Mouse (Mus musculus): ENCODE results near the gene Pik3ap1.
A peak's percentile ranks its signal among the peaks of the same experiment; 100 is the strongest.

Pik3ap1 gene

DNA sequence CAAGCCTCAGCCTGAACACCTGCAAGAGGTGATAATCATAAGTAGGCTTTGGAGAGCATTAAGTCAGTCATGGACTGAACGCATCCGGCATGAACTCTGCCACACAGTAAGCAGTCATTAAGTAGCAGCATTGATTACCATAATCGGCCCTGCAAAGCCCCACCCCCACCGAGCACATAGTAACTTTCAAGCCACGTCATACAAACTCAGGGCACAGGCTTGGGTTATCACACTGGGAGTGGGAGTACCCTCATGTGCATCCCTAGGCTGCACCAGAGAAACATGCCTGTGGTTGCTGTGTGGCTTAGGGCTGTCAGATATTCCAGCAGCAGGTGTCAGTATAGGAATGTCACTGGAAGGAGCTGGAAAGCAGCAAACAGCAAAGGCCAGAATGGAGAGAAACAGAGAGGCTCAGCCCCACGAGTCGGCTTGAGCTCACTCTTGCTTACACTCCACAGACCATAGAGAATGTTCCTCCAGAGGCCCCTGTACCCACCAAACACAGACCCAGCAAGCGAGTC lies 105.1 kb downstream of the Pik3ap1 start:
- no peak for DNase-seq (ENCODE audit: low spot score)

DNA sequence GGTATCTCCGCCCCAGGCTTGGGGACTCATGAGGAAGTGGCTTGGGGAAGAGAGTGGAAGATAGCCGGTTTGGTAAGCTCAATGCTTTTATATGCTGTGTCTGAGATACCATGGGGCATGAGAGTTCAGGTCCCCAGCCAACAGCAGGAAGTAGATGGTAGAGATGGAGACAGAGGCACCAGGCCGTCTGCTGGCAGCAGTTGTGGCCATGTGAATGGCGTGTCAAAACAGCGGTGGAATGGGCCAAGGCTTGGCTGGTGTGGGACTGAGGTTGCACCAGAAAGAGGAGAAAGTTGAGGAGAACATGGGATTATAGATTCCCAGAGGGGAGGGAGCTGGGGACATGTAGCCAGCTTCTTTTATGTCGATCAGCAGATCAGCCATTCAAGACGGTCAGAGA lies 106.3 kb downstream of the Pik3ap1 start:
- DNase-seq (ENCODE audit: low spot score), result no peak

DNA sequence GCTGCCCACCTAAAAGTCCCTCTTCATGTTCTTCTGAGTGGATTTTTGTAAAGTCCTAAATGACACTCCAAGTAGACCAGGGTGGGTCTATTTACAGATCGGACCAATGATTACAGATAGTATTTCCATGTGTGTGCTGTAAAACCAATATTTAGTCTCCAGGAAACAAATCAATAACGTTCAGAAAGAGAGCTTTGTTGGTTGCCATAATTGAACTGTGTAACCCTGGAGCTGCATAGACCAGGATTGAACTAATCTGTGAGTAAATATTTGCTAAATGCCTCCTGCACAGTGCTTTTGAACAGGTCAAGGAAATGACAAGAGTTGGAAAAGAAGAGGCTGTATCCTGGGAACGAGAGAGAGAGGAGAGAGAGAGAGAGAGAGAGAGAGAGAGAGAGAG lies 109.3 kb downstream of the Pik3ap1 start:
- DNase-seq (ENCODE audit: low spot score), result no peak

DNA sequence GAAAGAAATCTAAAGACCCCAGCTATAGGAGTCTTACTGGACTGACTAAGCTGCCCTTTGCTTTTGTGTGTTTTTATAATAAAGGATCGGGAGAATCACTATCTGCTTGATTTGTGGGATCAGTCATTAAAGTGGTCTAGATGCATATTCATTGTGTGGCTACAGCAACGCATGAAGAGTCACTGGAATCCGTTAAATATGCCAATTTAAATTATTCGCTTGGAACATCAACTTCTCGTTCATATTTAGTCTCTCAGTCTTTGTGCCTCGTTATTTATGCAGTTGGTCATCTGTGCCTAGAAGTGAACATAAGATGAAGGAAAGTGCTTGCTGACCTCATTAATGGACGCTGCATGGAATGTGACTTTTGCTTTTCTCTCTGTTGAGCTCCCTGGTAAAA lies 114.0 kb downstream of the Pik3ap1 start:
- DNase-seq (ENCODE audit: low spot score), result no peak

DNA sequence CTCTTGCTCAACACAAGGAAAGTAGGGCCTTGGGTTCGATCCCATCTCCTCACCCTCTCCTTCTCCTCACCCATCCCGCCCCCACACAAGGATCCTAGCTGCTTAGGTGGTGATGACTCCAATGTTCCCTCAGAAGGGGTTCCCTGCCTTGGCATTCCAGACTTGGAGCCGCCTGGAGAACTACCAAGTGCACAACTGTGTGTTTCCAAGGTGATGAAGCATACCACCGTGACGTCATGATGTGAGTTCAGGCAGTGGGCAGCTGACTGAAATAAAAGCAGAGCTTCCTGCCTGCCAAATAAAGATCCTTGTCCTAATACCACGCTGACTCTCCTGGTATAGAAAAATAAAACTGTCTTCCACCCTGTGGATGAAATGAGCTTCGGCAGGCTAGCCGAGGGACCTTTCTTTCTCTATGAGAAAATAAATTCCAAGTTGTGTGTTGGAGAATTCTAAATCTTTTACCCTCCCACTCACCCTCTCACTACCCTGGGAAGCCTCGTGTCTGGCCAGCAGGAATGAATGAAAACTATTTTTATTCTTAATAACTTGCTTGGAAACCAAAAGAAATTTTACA lies 114.7 kb downstream of the Pik3ap1 start:
- no peak for DNase-seq (ENCODE audit: low spot score)

DNA sequence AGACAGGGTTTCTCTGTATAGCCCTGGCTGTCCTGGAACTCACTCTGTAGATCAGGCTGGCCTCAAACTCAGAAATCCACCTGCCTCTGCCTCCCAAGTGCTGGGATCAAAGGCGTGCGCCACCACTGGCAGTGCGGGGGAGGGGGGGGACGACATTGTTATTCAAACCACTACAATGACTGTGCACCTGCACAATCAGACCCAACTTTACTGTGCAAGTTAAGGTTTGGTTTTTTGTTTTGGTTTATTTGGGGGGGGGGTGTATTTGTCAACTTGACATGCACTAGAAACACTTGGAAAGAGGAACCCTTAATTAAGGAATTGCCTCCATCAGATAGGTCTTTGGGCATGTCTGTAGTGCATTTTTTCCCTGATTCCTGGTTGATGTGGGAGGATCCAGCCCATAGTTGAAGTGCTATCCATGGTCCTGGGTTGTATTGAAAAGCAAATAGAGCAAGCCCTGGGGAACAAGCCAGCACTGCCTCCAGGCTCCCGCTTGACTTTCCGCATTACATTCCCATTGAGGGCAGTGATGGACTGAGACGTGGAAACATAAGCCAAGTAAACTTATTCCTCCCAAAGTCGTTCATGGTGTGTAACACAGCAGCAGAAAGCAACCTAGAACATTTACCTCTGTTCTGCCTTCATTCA lies 118.5 kb downstream of the Pik3ap1 start:
- no peak for DNase-seq (ENCODE audit: low spot score)

DNA sequence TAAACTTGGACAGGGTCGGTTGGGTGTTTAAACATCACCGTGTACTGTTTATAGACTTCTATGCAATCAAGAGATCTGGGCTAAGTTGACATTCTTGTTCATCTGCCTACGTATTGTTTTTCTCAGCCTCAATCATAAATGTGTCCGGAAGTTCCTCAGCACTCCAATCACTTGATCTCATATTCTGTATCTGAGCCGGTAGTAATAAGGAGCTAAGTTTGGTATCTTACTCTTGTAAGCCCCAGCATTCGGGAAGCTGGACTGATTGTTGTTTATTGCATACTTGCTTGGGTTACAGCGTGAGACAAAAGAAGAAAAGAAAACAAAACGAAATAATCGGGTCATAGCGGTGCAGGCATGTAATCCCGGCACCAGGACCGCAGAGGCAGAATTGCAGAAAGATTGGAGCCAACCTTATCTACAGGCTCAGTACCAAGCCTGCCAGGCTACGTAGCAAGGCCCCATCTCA lies 120.5 kb downstream of the Pik3ap1 start:
- no peak for DNase-seq (ENCODE audit: low spot score)

DNA sequence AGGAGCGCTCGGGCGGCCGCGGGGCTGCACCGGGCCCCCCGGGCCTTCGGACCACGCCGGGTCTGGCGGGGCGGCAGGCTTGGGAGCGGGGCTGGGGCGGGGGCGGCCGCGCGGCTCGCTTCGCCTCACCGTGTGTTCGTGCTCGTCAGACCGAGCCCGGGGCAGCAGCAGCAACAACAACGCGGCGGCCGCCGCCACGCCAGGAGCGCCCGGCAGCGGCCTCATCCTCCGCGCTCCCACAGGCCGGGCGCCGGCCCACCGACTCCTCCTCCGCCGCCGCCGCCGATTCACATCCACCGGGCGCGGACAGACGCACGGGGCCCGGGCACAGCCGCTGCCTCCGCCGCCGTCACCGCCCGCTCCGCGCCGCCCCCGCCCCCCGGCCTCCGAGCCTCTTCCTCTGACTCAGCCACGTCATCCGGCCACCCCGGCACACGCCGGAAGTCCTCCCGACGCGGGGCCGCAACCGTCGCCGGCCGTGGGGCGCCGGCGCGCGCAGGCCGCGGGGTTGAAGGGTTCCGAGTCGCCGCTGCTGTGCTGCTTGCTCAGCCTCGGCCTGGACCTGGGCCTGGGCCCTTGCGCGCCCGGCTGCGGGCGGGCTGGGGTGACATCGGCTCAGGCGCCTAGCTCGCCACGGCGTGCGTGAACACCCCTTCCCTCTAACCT lies 121.1 kb downstream of the Pik3ap1 start, which contains the start of gene Tm9sf3:
Gene Tm9sf3, minus strand, starts transcription at position 368 of the 666 bp plus-strand sequence.
- peak; percentile 90 for DNase-seq (ENCODE audit: low spot score)

DNA sequence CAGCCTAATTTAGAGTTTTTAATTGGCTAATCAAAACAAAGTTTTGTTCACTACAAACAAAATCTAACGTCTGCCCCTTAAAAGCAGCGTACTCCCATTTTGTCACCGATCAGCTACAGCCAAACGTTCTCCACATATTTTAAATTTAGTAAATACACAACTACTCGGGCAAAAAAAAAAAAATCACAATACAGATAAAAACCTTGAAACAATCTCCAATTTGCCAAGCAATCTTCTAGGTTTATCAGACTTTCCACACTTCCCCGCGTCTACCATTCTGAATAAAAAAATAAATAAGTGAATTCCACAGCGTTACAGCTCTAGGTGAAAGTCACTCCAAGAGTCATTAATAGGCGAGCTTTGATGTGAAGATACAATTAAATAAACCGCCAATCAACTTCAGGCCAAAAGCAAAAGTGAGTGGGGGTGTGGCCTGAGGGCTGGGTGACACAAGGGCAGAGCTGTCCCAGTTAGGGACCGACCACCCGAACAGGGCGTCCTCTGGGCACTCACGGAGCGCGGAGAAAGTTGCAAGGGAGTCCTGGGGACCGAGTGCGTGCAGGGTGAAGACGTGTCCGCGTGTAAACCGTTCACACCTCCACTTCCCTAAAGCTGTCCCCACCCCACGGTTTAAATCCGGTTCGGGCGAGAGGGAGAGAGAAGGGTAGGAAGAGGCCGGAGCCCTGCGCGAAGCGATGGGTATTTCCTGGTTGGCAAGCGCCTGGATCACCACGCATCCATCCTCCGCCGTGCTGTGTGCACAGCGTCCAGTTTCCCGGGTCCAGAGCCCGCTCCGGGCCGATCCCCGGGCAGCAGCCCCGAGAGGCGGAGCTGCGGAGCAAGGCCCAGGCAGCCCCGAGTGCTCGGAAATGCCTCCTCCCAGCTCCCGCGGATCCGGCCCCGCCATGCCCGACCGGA lies 121.9 kb downstream of the Pik3ap1 start:
- DNase-seq (ENCODE audit: low spot score), result peak; percentile 77

DNA sequence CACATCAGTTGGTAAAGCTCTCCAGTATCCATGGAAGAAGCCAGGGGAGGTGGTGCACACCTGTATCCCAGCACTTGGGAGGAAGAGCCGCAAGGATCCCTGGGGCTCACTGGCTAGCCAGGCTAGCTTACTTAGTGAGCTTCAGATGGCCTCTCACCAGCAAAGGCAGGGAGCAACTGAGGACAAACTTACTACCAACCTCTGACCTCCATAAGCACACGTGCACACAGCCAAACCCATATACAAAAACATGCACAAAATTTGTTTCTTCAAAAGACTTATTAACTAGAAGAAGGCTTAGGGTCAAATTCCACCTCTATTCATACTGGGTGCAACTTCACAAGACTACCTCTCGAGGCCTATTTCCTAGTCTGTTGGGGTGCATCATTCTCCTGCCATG lies 124.2 kb downstream of the Pik3ap1 start:
- DNase-seq (ENCODE audit: low spot score), result no peak

DNA sequence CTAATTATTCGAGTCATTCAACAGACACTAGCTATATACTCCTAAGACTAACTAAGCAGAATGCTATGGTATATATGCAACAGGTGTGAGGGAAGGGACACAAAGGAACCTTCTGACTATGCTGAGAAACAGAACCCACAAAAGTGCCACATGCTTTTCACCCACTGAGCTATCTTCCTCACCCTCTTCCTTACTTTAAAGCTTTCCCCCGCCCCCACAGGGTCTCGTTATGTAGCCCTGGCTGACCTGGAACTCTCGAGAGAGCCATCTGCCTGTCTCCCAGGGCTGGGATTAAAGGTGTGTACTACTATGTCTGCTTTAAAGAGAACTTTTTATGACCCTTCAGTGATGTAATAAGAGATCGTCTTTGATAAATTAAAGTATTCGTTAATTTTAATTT lies 125.6 kb downstream of the Pik3ap1 start:
- no peak for DNase-seq (ENCODE audit: low spot score)

DNA sequence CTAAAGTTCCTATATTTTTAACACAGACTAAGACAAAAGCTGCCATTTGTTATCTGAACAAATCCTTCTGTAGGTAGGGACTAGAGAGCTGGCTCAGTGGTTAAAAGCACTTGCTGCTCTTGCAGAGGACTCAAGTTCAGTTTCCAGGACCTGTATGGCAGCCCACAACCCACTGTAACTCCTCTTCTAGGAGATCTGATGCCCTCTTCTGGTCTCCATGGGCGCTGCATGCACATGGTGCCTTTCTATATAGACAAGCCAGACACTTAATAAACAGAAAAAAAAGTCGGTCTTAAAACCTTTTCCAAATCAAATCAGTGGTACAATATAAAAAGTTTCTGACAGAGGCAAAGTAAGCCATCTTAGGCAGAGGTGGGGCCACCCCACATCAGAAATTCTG lies 126.2 kb downstream of the Pik3ap1 start:
- no peak for DNase-seq (ENCODE audit: low spot score)

DNA sequence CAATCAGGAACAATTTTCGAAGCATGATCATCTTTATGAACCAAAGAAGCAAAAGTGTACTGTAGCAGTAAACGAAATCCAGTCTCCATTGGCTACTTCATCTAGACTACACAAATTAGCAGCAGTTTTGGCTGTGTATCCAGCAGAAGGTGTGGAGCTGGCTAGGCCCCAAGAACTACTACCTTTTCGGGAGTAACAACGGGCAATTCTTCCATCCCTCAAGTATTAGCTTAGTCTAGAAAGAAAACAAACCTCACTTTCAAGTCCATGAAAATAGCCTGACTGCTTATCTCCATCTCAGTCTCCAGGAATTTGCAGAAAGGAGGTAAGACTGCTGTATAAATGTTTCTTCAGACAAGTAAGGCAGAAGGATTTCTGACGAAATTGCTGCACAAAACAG lies 130.3 kb downstream of the Pik3ap1 start:
- no peak for DNase-seq (ENCODE audit: low spot score)

DNA sequence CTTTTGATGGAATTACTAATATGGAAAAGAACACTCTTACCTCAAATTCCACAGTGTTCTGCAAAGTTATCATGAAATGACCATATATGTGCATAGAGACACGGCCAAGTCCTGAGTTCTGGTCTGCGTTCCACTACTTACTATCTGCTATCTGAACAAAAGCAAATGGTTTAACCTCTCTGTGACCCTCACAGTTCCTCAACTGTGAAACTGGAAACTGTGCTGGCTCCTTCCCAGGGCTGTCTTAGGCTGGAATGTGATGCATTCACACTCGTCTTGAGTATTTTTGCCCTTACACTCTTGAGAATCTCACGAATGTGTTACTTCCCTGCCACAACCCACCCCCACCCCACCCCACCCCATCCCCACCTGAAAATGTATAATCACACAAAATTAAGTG lies 135.9 kb downstream of the Pik3ap1 start:
- no peak for DNase-seq (ENCODE audit: low spot score)

DNA sequence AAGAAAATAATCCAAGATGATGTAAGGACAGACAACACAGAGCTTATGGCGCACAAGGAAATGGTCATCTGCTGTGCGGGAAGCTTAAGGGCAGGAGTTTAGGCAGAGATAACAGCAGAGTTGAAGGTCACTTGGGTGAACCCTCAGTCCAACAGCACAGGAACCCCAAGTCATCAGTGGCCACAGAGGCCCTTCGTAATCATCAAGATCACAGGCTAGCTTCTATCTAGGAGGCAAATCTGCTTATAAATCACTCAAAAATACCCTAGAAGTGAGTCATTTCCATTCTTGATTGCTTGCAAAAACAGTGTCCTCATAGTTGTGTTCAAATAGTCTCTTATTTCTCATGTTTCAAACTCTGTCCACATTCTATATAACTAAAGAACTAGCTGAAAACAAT lies 136.6 kb downstream of the Pik3ap1 start:
- DNase-seq (ENCODE audit: low spot score), result no peak

DNA sequence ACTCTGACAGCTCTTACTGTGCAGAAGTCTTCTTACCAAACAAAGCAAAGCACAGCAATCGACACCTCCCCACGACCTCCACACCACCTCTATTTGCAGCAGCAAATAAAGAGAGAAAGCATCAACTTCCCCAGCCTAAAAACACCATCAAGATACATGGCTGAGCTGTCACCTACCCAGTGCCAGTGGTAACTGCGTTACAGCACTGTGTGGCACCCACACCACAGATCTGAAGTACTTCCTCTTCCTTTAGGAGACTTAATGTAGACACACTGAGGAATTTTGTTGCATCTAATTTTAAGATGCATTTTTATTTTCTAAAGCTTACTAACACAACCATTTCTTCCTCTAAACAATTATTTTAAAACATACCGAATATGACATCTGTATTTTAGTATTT lies 138.6 kb downstream of the Pik3ap1 start:
- DNase-seq (ENCODE audit: low spot score), result no peak

DNA sequence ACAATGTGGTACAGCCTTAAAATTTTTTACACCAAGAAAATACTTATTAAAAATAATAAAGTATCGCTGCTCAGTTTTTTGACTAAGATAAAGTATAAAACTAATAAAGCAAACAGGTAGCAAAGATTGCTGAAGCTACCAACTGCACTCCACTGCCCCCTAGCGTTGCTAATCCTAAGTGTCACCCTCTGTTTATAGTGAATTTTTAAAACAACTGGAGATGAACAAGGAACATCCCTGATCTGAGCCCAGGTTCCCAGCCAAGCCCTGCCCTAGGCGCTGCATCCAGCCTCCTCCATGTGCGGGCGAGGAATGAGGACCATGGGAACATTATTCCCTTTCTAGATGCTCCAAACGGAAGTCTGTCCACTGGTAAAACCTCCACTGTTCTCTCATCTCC lies 140.3 kb downstream of the Pik3ap1 start:
- DNase-seq (ENCODE audit: low spot score), result no peak

DNA sequence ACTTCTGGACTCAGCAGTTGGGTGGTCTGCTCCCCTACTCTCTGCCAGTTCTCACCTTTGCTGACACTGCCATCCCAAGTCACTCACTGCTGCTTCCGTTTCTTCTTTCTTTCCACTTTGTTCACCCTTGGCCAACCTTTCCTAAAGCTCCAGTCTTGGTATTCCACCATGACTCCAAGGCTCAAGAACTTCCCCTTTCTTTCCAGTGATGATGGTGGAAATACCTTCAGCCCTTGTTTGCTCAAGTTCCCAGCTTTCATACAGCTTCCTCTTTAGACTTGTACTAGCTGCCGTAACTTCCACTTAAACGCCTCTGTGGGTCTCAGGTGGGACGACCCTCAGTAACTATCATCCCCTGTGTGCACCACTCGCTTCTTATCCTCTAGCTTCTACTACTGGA lies 142.9 kb downstream of the Pik3ap1 start:
- no peak for DNase-seq (ENCODE audit: low spot score)

DNA sequence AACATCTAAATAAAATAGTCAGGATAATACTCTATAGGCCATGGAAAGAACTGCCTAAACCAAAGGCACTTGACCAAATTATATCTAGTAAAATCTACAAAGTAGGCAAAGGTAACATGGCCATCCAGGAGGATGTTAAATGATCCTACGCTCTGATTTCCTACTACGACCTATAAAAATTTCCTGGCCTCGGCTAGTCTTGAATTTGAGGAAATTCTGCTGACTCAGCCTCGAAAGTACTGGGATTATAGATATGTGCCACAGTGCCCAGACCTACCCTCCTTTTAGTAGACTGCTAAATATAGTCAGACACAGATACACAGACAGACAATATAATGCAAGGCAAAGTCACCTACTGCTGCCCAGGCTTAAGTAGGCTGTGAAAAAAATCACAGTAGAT lies 151.2 kb downstream of the Pik3ap1 start:
- no peak for DNase-seq (ENCODE audit: low spot score)

All from testis, postnatal 14 days (tissue).